Mouse (Mus musculus) left cerebral cortex, adult 11 months (tissue): ENCODE results near the gene Slc47a1.

ENCODE experiments used
- DNase-seq: peaks from one replicate; pipeline ENCODE4 v3.0.0; 2022; ENCODE audit warnings: low spot score

The Slc47a1 gene

GRCm38 (mm10) chr11:61368668-61369067, 9.5 kb downstream of the Slc47a1 start:
- DNase-seq = no peak

- no peak for DNase-seq
Measured at GRCm38 (mm10) chr11:61366517-61367273, 11.4 kb downstream of the Slc47a1 start.

DNA sequence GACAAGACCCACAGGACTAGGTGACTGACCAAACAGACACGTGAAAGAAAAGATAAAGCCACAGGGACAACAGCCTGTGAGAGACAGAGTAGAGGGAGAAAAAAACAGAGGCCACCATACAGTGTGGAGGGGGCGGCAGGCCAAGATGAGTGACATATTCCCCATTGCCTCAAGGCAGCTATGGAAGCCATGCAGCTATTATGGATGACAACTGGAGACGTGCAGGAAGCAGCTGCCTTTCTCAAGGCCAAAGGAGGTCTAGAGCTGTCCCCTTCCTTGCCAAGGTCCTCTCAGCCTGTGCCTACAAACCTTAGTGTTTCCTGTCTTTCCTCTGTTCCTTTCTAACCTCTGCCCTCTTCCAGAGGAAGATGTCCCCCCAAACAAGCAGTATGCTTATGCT, 12.2 kb downstream of the Slc47a1 start:
- DNase-seq = no peak

GRCm38 (mm10) chr11:61364096-61364495, 14.0 kb downstream of the Slc47a1 start:
- no peak for DNase-seq

DNA sequence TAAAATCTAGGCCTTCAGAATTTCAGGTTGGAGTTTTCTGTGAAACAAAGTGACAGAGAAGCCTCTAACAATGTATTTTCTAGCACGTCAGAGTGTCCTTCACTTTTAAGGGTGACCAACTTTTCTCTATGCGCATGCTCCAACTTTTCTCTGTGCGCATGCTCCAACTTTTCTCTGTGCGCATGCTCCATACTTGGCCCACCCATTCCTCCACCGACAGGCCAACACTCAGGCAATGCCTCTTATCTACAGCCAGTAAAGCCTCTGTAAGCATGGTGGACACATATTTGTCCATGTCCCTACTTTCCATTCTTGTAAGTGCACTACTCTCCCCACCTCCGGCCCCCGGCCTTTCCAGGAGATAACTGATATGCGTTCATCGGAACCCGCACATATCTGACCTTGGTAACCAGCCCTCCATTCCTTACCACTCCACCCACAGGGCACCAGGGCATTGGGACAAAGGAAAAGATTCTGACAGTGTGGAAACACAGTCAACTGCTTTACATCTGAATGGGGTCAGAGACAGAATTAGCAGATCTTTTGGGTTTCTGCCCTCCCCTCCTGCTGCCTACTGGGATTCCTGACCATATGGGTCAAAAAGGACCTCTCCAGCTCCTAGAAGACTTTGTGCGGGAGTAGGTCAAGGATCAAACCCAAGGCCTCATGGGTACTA, 16.5 kb downstream of the Slc47a1 start:
- DNase-seq = no peak

DNA sequence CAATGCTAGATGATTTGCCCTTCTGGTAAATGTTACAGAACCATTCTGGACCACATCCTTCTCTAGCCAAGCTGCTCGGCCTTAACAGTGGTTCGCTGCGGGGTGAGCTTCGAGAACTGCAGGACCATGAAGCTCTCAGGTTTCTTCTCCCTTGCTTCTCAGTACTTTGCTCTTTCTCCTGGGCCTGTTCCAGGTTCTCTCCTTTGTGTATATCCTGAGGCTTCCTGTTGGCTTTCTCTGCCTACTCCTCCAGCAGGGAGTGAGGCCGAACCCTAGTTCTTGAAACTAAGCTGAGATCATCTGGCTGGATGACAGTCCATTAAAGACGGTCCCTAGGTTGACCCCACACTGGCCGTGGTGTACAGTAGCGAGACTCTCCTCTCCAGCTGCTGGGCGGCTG, 21.5 kb downstream of the Slc47a1 start:
- no peak for DNase-seq

GRCm38 (mm10) chr11:61356111-61356510, 22.0 kb downstream of the Slc47a1 start:
- no peak for DNase-seq

- DNase-seq = no peak
Measured at GRCm38 (mm10) chr11:61355351-61355750, 22.8 kb downstream of the Slc47a1 start.

DNA sequence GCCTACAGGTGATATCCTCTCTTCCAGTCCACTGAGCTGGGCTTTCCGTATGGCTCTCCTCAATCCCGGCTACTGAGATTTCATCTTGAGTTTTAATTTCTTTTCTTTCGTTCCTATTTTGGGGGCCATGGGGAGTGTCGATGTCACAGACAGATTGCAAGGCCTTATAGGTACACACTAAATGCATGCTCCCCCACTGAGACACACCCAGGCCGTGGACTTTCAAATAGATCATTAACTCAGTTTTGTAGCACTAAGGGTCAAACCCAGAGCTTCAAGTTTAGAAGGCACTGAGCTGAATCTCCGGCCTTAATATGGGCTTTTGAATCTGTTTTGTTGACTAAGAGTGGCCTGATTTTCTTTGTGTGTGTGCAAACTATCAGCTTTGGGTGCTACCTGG, 23.8 kb downstream of the Slc47a1 start:
- DNase-seq = no peak

DNA sequence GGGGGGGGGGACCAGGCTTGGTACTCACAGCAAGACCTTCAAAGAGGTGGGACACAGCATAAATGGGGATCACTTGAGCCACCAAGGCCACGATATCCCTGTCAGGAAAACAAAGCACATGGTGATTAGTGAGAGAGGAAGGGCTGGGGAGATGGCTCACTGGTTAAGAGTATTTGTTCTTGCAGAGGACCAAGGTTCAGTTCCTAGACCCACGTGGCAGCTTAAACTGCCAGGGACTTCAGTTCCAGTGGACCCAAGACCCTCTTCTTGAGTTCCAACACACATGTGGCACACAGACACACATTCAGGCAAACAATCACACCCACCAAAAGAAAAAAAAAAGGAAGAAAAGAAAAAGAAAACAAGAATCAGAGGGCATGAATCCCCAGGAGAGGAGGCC, 25.1 kb downstream of the Slc47a1 start:
- no peak for DNase-seq

DNA sequence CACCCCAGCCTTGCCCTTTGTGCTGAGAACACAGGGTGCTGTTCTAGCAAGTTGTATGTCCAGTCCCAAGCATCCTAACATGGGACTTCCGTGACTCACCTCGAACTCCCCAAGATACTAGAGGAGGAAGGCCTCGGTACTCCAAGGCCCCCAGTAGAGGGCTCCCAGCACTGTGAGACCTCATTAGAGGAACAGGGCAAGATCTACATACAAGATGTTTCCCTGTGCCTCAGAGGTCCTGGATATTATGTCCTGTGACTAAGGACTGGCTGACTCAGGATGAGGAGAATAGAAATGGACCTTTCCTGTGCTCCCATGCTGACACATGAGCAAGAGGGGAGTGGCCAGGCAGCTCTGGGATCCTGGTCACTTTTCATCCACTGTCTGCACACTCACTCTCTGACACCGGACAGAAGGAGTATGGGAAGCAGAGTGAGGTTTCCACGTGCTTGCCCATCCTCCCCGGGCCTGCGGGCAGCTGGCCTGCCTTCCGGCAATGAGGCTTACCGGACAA, 25.9 kb downstream of the Slc47a1 start:
- no peak for DNase-seq

GRCm38 (mm10) chr11:61349337-61349736, 28.8 kb downstream of the Slc47a1 start:
- peak; percentile 33 for DNase-seq

DNA sequence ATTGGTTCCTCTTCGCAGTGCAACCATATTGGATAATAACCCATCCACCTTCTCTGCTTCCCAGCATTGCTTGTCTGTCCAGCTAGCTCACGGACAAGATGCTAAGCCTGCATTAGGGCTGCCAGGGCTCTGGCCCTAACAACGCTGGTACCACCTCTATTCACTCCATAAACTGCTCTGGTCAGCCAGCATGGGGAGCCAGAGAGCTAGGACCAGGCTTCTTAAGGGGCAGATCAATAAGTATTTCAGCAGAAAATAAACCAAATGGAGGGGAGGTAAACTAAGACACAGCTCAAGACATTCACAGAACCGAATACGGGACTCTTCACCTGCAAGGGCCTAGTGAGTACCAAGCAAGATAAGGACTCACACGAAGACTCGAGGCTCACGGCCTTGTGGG, 32.0 kb downstream of the Slc47a1 start:
- no peak for DNase-seq

DNA sequence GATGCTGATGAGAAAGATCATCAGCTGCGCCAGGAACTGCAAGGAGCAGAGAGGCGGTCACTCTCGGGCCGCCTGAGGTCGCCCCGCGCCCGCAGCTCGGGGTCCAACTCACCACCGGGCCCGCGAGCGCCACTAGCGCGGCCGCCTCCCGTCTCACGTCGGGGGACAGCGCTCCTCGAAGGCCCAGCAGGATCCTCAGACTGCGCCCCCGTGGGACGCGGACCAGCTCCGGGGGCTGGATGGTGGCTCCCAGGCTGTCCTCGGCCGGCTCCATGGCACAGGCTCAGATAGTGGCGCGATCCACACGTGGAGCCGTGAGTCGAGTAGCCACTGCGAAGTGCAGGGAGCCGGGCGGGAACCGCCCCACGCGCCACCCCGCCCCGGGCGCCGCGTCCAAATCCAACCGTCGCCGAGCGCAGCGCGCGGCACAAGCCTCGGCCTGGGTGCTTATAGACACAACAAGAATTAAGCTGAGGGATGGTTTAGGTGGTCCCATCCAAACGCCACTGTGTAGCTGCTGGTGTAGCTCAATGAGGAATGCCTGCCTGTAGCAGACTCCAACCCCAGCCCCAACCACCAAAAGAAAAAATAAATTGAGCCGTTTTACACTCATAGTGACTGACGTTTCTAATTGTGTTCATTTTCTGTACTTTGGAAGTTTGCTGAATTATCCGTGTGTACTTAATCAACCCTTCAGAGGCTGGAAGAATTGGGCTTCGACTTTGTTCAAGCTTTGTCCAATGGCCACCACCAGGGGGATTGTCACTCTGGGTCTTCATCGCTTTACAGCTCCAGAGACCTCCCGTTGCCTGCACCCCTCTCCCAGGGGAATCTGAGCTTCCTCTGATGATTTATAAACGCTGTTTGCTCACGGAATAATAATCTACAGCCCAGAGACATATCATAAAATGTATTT, 35.4 kb downstream of the Slc47a1 start, which contains the start of gene Slc47a2:
Slc47a2 (minus strand) TSS at position 356 of the 916 bp plus-strand sequence.
- DNase-seq = no peak

DNA sequence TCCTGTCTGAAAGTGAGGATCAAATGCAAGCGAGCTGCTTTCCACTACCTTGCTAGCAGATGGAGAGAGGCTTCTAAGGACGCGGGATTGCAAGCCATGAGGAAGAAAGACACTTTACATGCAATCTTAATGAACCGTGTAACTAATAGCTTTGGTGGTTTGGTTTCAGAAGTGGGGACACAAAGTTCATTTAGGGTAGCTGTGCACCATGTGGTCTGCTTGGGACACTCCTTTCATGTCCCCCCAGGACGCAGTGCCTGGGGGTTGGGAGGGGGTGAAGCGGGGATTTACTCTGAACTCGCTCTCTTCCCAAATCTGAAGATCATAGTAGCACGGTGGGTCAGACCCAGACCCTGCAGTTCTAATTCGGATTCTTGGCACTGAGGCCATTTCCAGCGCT, 36.2 kb downstream of the Slc47a1 start:
- no peak for DNase-seq

DNA sequence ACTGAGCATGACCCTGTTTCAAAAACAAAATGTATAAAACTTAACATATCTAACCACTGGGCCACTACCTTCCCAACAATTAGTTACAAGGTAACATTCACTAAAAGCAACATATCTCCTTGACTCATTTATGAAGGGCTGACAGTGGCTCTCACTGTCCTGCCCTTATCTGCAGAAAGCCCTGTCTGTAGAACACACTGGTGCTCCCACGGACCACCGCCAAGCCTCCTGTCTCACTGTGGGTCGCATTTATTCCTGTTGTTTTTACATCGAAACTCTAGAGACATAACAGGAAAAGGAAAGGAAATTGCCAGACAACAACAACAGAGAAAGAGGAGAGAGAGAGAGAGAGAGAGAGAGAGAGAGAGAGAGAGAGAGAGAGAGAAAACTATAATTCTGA, 36.9 kb downstream of the Slc47a1 start:
- no peak for DNase-seq

DNA sequence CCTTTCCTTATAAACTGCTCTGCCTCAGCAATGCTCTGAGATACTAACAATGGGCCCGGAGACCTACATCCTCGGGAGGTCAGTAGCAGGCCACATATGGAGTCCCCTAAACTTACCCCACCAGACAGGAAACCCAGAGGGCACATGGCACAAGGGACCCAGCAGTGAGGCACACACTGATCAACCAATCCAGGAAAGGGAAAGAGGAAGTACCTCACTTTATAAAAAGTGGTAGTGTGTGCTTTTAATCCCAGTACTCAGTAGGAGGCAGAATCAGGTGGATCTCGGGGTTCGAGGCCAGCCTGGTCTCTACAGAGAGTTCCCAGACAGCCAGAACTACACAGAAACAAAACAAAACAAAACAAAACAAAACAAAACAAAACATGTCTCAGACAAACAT, 37.8 kb downstream of the Slc47a1 start:
- DNase-seq = no peak

DNA sequence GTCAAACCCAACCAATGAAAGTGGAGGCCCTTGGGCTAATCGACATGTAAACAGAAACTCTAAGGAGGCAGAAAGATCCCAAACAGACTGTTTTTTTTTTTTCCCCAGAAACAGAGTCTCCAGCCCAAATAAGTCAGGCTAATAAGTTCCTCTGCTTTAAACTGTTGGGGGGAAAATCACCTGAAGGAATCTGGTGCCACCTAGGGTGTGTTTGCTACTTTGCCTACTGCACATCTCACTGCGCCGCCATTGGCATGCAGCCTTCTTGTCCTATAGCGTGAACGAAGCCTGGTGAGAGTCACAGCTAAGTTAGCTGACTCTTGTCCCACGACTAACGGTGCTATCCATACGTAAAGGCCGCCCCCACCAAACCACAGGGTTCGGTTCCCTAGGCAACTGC, 40.6 kb downstream of the Slc47a1 start:
- DNase-seq = no peak

GRCm38 (mm10) chr11:61320904-61321687, 57.0 kb downstream of the Slc47a1 start:
- DNase-seq = no peak

- DNase-seq = no peak
Measured at GRCm38 (mm10) chr11:61319923-61320567, 58.1 kb downstream of the Slc47a1 start.
